Mouse (Mus musculus): ENCODE data around the gene Carhsp1. TPM values are rescaled to one million over a fixed set of nuclear protein-coding genes. Genes with fewer than 3 reads are reported as not detected.

Gene Carhsp1
- total and polyA plus RNA-seq, 2 experiments from 2014 or later = 42.7 to 71.6 TPM

GRCm38 (mm10) chr16:8655599-8655998 is 16.4 kb downstream of the Carhsp1 start:
- no peak for TF ChIP-seq EP300 (IDR thresholded peaks at IDR 0.05; ENCODE audit: low read depth)
- no peak for TF ChIP-seq CTCF (IDR thresholded peaks at IDR 0.05; ENCODE audit: low read depth)
- DNase-seq (ENCODE audit: low spot score) (no peak), ATAC-seq (ENCODE audit: insufficient read depth, low read depth) (no peak; the same call in 1 of the 2 replicates)
- Histone ChIP-seq H3K27me3 (ENCODE audit: control insufficient read depth, insufficient read depth, low read length) (no peaks in the 10 kb centered on the region), H3K4me2 (ENCODE audit: low read depth, low read length) (no peak overlapping the region), H3K27ac (ENCODE audit: low read depth) (no peak overlapping the region), H3K36me3 (replicated peaks; ENCODE audit: control insufficient read depth, insufficient read depth, low read length) (peaks cover 75% of the 10 kb centered on the region), H3K9me3 (replicated peaks; ENCODE audit: control insufficient read depth, low read length) (no peaks in the 10 kb centered on the region), H3K4me1 (ENCODE audit: control insufficient read depth, insufficient read depth) (no peaks in the 10 kb centered on the region), H3K9ac (replicated peaks; ENCODE audit: low read depth, low read length) (no peak overlapping the region), H3K4me3 (ENCODE audit: low read depth, low read length) (no peak overlapping the region)
- WGBS = 73% methylated on average over 9 of the region's 9 CpGs

- no peak overlapping the region for H3K4me3 ChIP-seq (ENCODE audit: low read depth, low read length)
- H3K4me2 ChIP-seq (ENCODE audit: low read depth, low read length) = no peak overlapping the region
- H3K27ac ChIP-seq (ENCODE audit: low read depth) = no peak overlapping the region
- H3K4me1 ChIP-seq (ENCODE audit: control insufficient read depth, insufficient read depth) = no peaks in the 10 kb centered on the region
- no peak overlapping the region for H3K9ac ChIP-seq (replicated peaks; ENCODE audit: low read depth, low read length)
- DNase-seq (ENCODE audit: low spot score) (no peak), ATAC-seq (ENCODE audit: insufficient read depth, low read depth) (no peak)
- H3K9me3 ChIP-seq (replicated peaks; ENCODE audit: control insufficient read depth, low read length) = no peaks in the 10 kb centered on the region
- H3K27me3 ChIP-seq (ENCODE audit: control insufficient read depth, insufficient read depth, low read length) = no peaks in the 10 kb centered on the region
- WGBS = 90% methylated on average over 6 of the region's 6 CpGs
- TF ChIP-seq CTCF (IDR thresholded peaks at IDR 0.05; ENCODE audit: low read depth) (no peak), EP300 (IDR thresholded peaks at IDR 0.05; ENCODE audit: low read depth) (no peak)
- H3K36me3 ChIP-seq (replicated peaks; ENCODE audit: control insufficient read depth, insufficient read depth, low read length) = peaks cover 75% of the 10 kb centered on the region
These were observed 16.8 kb downstream of the Carhsp1 start for GRCm38 (mm10) chr16:8655108-8655507.

- H3K4me1 ChIP-seq (ENCODE audit: control insufficient read depth, insufficient read depth) = no peaks in the 10 kb centered on the region
- TF ChIP-seq CTCF (IDR thresholded peaks at IDR 0.05; ENCODE audit: low read depth) (no peak), EP300 (IDR thresholded peaks at IDR 0.05; ENCODE audit: low read depth) (no peak)
- H3K4me2 ChIP-seq (ENCODE audit: low read depth, low read length) = no peak overlapping the region
- H3K36me3 ChIP-seq (replicated peaks; ENCODE audit: control insufficient read depth, insufficient read depth, low read length) = peaks cover 96% of the 10 kb centered on the region
- no peaks in the 10 kb centered on the region for H3K27me3 ChIP-seq (ENCODE audit: control insufficient read depth, insufficient read depth, low read length)
- no peak for ATAC-seq (ENCODE audit: insufficient read depth, low read depth)
- 90% methylated on average over 3 of the region's 3 CpGs for WGBS
- no peak overlapping the region for H3K9ac ChIP-seq (replicated peaks; ENCODE audit: low read depth, low read length)
- H3K27ac ChIP-seq (ENCODE audit: low read depth) = no peak overlapping the region
- no peaks in the 10 kb centered on the region for H3K9me3 ChIP-seq (replicated peaks; ENCODE audit: control insufficient read depth, low read length)
- no peak overlapping the region for H3K4me3 ChIP-seq (ENCODE audit: low read depth, low read length)
- DNase-seq (ENCODE audit: low spot score) = no peak
These were observed 21.9 kb downstream of the Carhsp1 start for GRCm38 (mm10) chr16:8650007-8650406.

GRCm38 (mm10) chr16:8645546-8645945 is 26.4 kb downstream of the Carhsp1 start:
- Histone ChIP-seq H3K4me1 (ENCODE audit: control insufficient read depth, insufficient read depth) (no peaks in the 10 kb centered on the region), H3K36me3 (replicated peaks; ENCODE audit: control insufficient read depth, insufficient read depth, low read length) (peaks cover 78% of the 10 kb centered on the region), H3K9me3 (replicated peaks; ENCODE audit: control insufficient read depth, low read length) (no peaks in the 10 kb centered on the region), H3K9ac (replicated peaks; ENCODE audit: low read depth, low read length) (no peak overlapping the region), H3K27ac (ENCODE audit: low read depth) (no peak overlapping the region), H3K4me2 (ENCODE audit: low read depth, low read length) (no peak overlapping the region), H3K4me3 (ENCODE audit: low read depth, low read length) (no peak overlapping the region), H3K27me3 (ENCODE audit: control insufficient read depth, insufficient read depth, low read length) (no peaks in the 10 kb centered on the region)
- ATAC-seq (ENCODE audit: insufficient read depth, low read depth) (no peak), DNase-seq (ENCODE audit: low spot score) (no peak)
- TF ChIP-seq EP300 (IDR thresholded peaks at IDR 0.05; ENCODE audit: low read depth) (no peak), CTCF (IDR thresholded peaks at IDR 0.05; ENCODE audit: low read depth) (no peak)
- 81% methylated on average over 6 of the region's 6 CpGs for WGBS

- H3K9ac ChIP-seq (replicated peaks; ENCODE audit: low read depth, low read length) = no peak overlapping the region
- WGBS = 57% methylated on average over 2 of the region's 2 CpGs
- H3K27me3 ChIP-seq (ENCODE audit: control insufficient read depth, insufficient read depth, low read length) = no peaks in the 10 kb centered on the region
- DNase-seq (ENCODE audit: low spot score) (peak; percentile 32), ATAC-seq (ENCODE audit: insufficient read depth, low read depth) (peak; percentile 87)
- H3K4me3 ChIP-seq (ENCODE audit: low read depth, low read length) = no peak overlapping the region
- H3K4me2 ChIP-seq (ENCODE audit: low read depth, low read length) = no peak overlapping the region
- H3K4me1 ChIP-seq (ENCODE audit: control insufficient read depth, insufficient read depth) = peaks cover 3% of the 10 kb centered on the region; the same call in 1 of the 2 replicates
- H3K27ac ChIP-seq (ENCODE audit: low read depth) = no peak overlapping the region
- peaks cover 62% of the 10 kb centered on the region for H3K36me3 ChIP-seq (replicated peaks; ENCODE audit: control insufficient read depth, insufficient read depth, low read length)
- TF ChIP-seq EP300 (IDR thresholded peaks at IDR 0.05; ENCODE audit: low read depth) (no peak), CTCF (IDR thresholded peaks at IDR 0.05; ENCODE audit: low read depth) (peak; percentile 75)
- H3K9me3 ChIP-seq (replicated peaks; ENCODE audit: control insufficient read depth, low read length) = no peaks in the 10 kb centered on the region
These were observed 28.1 kb downstream of the Carhsp1 start for GRCm38 (mm10) chr16:8643855-8644254.

- Histone ChIP-seq H3K4me2 (ENCODE audit: low read depth, low read length) (no peak overlapping the region), H3K27ac (ENCODE audit: low read depth) (no peak overlapping the region), H3K4me1 (ENCODE audit: control insufficient read depth, insufficient read depth) (peaks cover 12% of the 10 kb centered on the region), H3K36me3 (replicated peaks; ENCODE audit: control insufficient read depth, insufficient read depth, low read length) (peaks cover 21% of the 10 kb centered on the region), H3K9ac (replicated peaks; ENCODE audit: low read depth, low read length) (no peak overlapping the region), H3K27me3 (ENCODE audit: control insufficient read depth, insufficient read depth, low read length) (no peaks in the 10 kb centered on the region), H3K4me3 (ENCODE audit: low read depth, low read length) (no peak overlapping the region), H3K9me3 (replicated peaks; ENCODE audit: control insufficient read depth, low read length) (no peaks in the 10 kb centered on the region)
- TF ChIP-seq CTCF (IDR thresholded peaks at IDR 0.05; ENCODE audit: low read depth) (no peak), EP300 (IDR thresholded peaks at IDR 0.05; ENCODE audit: low read depth) (no peak)
- ATAC-seq (ENCODE audit: insufficient read depth, low read depth) = no peak
- DNase-seq (ENCODE audit: low spot score) = no peak
- WGBS = 65% methylated on average over 11 of the region's 11 CpGs
These were observed 32.3 kb downstream of the Carhsp1 start for GRCm38 (mm10) chr16:8639466-8640191.
